In genomic region chr7:142037553-142038170, GRCm38 (mm10) we compare ENCODE assay signal across 8 mouse cellular contexts. TPM values are rescaled to one million over a fixed set of nuclear protein-coding genes. Genes with fewer than 3 reads are reported as not detected.
DNase-seq lines count a peak whose midpoint lies in the region; ATAC-seq and TF ChIP-seq lines count a peak whose summit lies in the region.

No protein-coding gene starts in this region.

- TF ChIP-seq CTCF in midbrain, postnatal 0 days (IDR thresholded peaks at IDR 0.05) = peak; percentile 69

- no peaks in the 10 kb centered on the region for H3K36me3 ChIP-seq in embryonic facial prominence, embryonic 14.5 days (ENCODE audit: control insufficient read depth, insufficient read depth, low read length)
- no peaks in the 10 kb centered on the region for H3K36me3 ChIP-seq in intestine, embryonic 16.5 days (ENCODE audit: control insufficient read depth, insufficient read depth, low read length)
- H3K36me3 ChIP-seq in limb, embryonic 11.5 days (ENCODE audit: control insufficient read depth, insufficient read depth, low read length) = no peaks in the 10 kb centered on the region
- H3K36me3 ChIP-seq in midbrain, postnatal 0 days (ENCODE audit: insufficient read depth, low read length) = no peaks in the 10 kb centered on the region

- H3K4me1 ChIP-seq in embryonic facial prominence, embryonic 14.5 days (ENCODE audit: control insufficient read depth, insufficient read depth, low read length) = no peaks in the 10 kb centered on the region
- H3K4me1 ChIP-seq in intestine, embryonic 16.5 days (ENCODE audit: control insufficient read depth, insufficient read depth, low read length) = peaks cover 32% of the 10 kb centered on the region
- no peaks in the 10 kb centered on the region for H3K4me1 ChIP-seq in limb, embryonic 11.5 days (ENCODE audit: control insufficient read depth, insufficient read depth, low read length)
- no peaks in the 10 kb centered on the region for H3K4me1 ChIP-seq in midbrain, postnatal 0 days (ENCODE audit: insufficient read depth, low read length)

- peak; percentile 75 for ATAC-seq in embryonic facial prominence, embryonic 14.5 days (ENCODE audit: low read depth)
- ATAC-seq in intestine, embryonic 16.5 days = peak; percentile 69
- ATAC-seq in limb, embryonic 11.5 days (ENCODE audit: insufficient number of reproducible peaks, low FRiP score, low TSS enrichment, low read depth) = no peak
- ATAC-seq in midbrain, postnatal 0 days (ENCODE audit: low FRiP score) = no peak

- peak; percentile 32 to 81 for DNase-seq in adrenal gland, adult (ENCODE audit: inconsistent age in 2 of 2, low spot score in 1 of 2)
- DNase-seq in adrenal gland, postnatal 4 days (ENCODE audit: low spot score in 2 of 2) = no peak
- DNase-seq in adrenal gland, postnatal 25 days = peak; percentile 32
- DNase-seq in embryonic facial prominence, embryonic 14.5 days (ENCODE audit: low spot score) = peak; percentile 42
- peak; percentile 47 for DNase-seq in limb, embryonic 11.5 days (ENCODE audit: low spot score)
- DNase-seq in midbrain, postnatal 0 days (ENCODE audit: low spot score) = peak; percentile 39
- DNase-seq in thymus, postnatal 0 days (ENCODE audit: low spot score) = peak; percentile 57

- WGBS in embryonic facial prominence, embryonic 14.5 days = 67% methylated on average over 4 of the region's 4 CpGs
- WGBS in intestine, embryonic 16.5 days = 69% methylated on average over 4 of the region's 4 CpGs
- WGBS in limb, embryonic 11.5 days = 73% methylated on average over 4 of the region's 4 CpGs
- 79% methylated on average over 4 of the region's 4 CpGs for WGBS in midbrain, postnatal 0 days

- no peak overlapping the region for H3K4me2 ChIP-seq in embryonic facial prominence, embryonic 14.5 days (ENCODE audit: low read depth, low read length)
- H3K4me2 ChIP-seq in intestine, embryonic 16.5 days (ENCODE audit: low read depth, low read length) = no peak overlapping the region
- H3K4me2 ChIP-seq in limb, embryonic 11.5 days (ENCODE audit: low read depth, severe bottlenecking) = no peak overlapping the region
- H3K4me2 ChIP-seq in midbrain, postnatal 0 days (ENCODE audit: low read depth, low read length, poor library complexity, severe bottlenecking) = no peak overlapping the region

- no peak overlapping the region for H3K27ac ChIP-seq in embryonic facial prominence, embryonic 14.5 days (replicated peaks; ENCODE audit: low read depth, low read length)
- H3K27ac ChIP-seq in intestine, embryonic 16.5 days (ENCODE audit: low read length) = peak overlapping the region; percentile 38
- H3K27ac ChIP-seq in limb, embryonic 11.5 days (replicated peaks; ENCODE audit: low read depth, low read length) = no peak overlapping the region
- no peak overlapping the region for H3K27ac ChIP-seq in midbrain, postnatal 0 days (ENCODE audit: low read depth, low read length)

- no peaks in the 10 kb centered on the region for H3K27me3 ChIP-seq in embryonic facial prominence, embryonic 14.5 days (replicated peaks; ENCODE audit: control insufficient read depth, insufficient read depth, low read length)
- H3K27me3 ChIP-seq in intestine, embryonic 16.5 days (replicated peaks; ENCODE audit: control insufficient read depth, insufficient read depth, low read length) = no peaks in the 10 kb centered on the region
- H3K27me3 ChIP-seq in limb, embryonic 11.5 days (ENCODE audit: control insufficient read depth, insufficient read depth, low read length) = no peaks in the 10 kb centered on the region
- no peaks in the 10 kb centered on the region for H3K27me3 ChIP-seq in midbrain, postnatal 0 days (ENCODE audit: insufficient read depth, low read length)

- no peak overlapping the region for H3K4me3 ChIP-seq in embryonic facial prominence, embryonic 14.5 days (ENCODE audit: low read depth, low read length)
- no peak overlapping the region for H3K4me3 ChIP-seq in intestine, embryonic 16.5 days (ENCODE audit: low read length)
- no peak overlapping the region for H3K4me3 ChIP-seq in limb, embryonic 11.5 days (ENCODE audit: low read depth, low read length)
- H3K4me3 ChIP-seq in midbrain, postnatal 0 days (ENCODE audit: low read depth, low read length) = no peak overlapping the region

- no peaks in the 10 kb centered on the region for H3K9me3 ChIP-seq in embryonic facial prominence, embryonic 14.5 days (ENCODE audit: control insufficient read depth, low read length)
- no peaks in the 10 kb centered on the region for H3K9me3 ChIP-seq in intestine, embryonic 16.5 days (ENCODE audit: control insufficient read depth, low read length)
- no peaks in the 10 kb centered on the region for H3K9me3 ChIP-seq in limb, embryonic 11.5 days (ENCODE audit: control insufficient read depth, low read length)
- H3K9me3 ChIP-seq in midbrain, postnatal 0 days (ENCODE audit: low read length) = no peaks in the 10 kb centered on the region

- no peak overlapping the region for H3K9ac ChIP-seq in embryonic facial prominence, embryonic 14.5 days (ENCODE audit: low read depth, low read length)
- H3K9ac ChIP-seq in intestine, embryonic 16.5 days (ENCODE audit: low read depth, low read length) = no peak overlapping the region
- H3K9ac ChIP-seq in limb, embryonic 11.5 days (ENCODE audit: low read length) = no peak overlapping the region
- no peak overlapping the region for H3K9ac ChIP-seq in midbrain, postnatal 0 days (replicated peaks; ENCODE audit: low read length, poor library complexity, severe bottlenecking)

RNA-seq across cellular contexts. Expression of gene Mob2, which starts 23.2 kb away (rescaled TPM):
- total RNA-seq in adrenal gland, postnatal 4 days (2021) = 10 to 100 TPM; 50.1 to 52.1 TPM
- 50.3 and 56.9 TPM in 2 replicates for total RNA-seq in adrenal gland, postnatal 25 days (2021)
- 65.8 and 68.4 TPM in 2 replicates for polyA plus RNA-seq in embryonic facial prominence, embryonic 14.5 days (2014; fragmentation: Nextera tagmentation; extraction: Ambion mirVana)
- polyA plus RNA-seq in intestine, embryonic 16.5 days (2015; fragmentation: Nextera tagmentation; extraction: Ambion mirVana) = 57.8 and 64.4 TPM in 2 replicates
- 57.6 and 62.7 TPM in 2 replicates for polyA plus RNA-seq in limb, embryonic 11.5 days (2014; fragmentation: Nextera tagmentation; extraction: Ambion mirVana)
- total RNA-seq in midbrain, postnatal 0 days (2014; rRNA removed) = 27.4 and 31.6 TPM in 2 replicates
- 38.0 and 41.3 TPM in 2 replicates for polyA plus RNA-seq in midbrain, postnatal 0 days (2015; fragmentation: Nextera tagmentation; extraction: Ambion mirVana)
- 92.2 and 93.5 TPM in 2 replicates for polyA plus RNA-seq in thymus, postnatal 0 days (2015; fragmentation: Nextera tagmentation; extraction: Ambion mirVana)

RNA-seq across cellular contexts. Expression of gene Dusp8, which starts 58.0 kb away (rescaled TPM):
- total RNA-seq in adrenal gland, postnatal 4 days (2021) = 1 to 10 TPM; 9.2 to 9.3 TPM
- total RNA-seq in adrenal gland, postnatal 25 days (2021) = 3.9 and 4.7 TPM in 2 replicates
- polyA plus RNA-seq in embryonic facial prominence, embryonic 14.5 days (2014; fragmentation: Nextera tagmentation; extraction: Ambion mirVana) = 7.1 and 11.1 TPM in 2 replicates
- polyA plus RNA-seq in intestine, embryonic 16.5 days (2015; fragmentation: Nextera tagmentation; extraction: Ambion mirVana) = 4.8 and 5.6 TPM in 2 replicates
- polyA plus RNA-seq in limb, embryonic 11.5 days (2014; fragmentation: Nextera tagmentation; extraction: Ambion mirVana) = 0.47 and 0.48 TPM in 2 replicates
- total RNA-seq in midbrain, postnatal 0 days (2014; rRNA removed) = 144 and 175 TPM in 2 replicates
- polyA plus RNA-seq in midbrain, postnatal 0 days (2015; fragmentation: Nextera tagmentation; extraction: Ambion mirVana) = 94.2 and 99.9 TPM in 2 replicates
- polyA plus RNA-seq in thymus, postnatal 0 days (2015; fragmentation: Nextera tagmentation; extraction: Ambion mirVana) = 0.34 and 0.58 TPM in 2 replicates

Comparison
In these comparisons a context has a peak if more than half of its experiments do, and no peak if none do; other contexts are left out.
1. DNase-seq: peak in adrenal gland, adult (2 of 2), adrenal gland, postnatal 25 days (single experiment), embryonic facial prominence, embryonic 14.5 days (single experiment), limb, embryonic 11.5 days (single experiment), midbrain, postnatal 0 days (single experiment) and thymus, postnatal 0 days (single experiment); none in adrenal gland, postnatal 4 days (0 of 2).
2. ATAC-seq: peak in embryonic facial prominence, embryonic 14.5 days (single experiment) and intestine, embryonic 16.5 days (single experiment); none in limb, embryonic 11.5 days (single experiment) and midbrain, postnatal 0 days (single experiment).